Mouse (Mus musculus) kidney, postnatal 0 days (tissue): ENCODE measurements around the gene Lonrf2. TPM values are rescaled to one million over a fixed set of nuclear protein-coding genes. Genes with fewer than 3 reads are reported as not detected.
A peak's percentile ranks its signal among the peaks of the same experiment; 100 is the strongest.

Experiments used
- ATAC-seq: fragments of 200-750 bp; cut with Nextera tagmentation; replicated peaks from 2 replicates; pipeline ENCODE4 v1.8.0; 2017; ENCODE audit warnings: low read depth, moderate number of reproducible peaks, moderate TSS enrichment, moderate library complexity; ENCODE audit not compliant: low FRiP score
- DNase-seq: peaks from one replicate; pipeline ENCODE4 v3.0.0-alpha.2; 2016; ENCODE audit warnings: low spot score
- H3K27ac ChIP-seq: fragments of 300-500 bp; sonication (generic); 2 replicates; pipeline ENCODE4 v1.5.1; 2014; ENCODE audit warnings: mild to moderate bottlenecking
- H3K27me3 ChIP-seq: fragments of 300-500 bp; sonication (generic); 2 replicates; pipeline ENCODE4 v1.6.1; 2014; ENCODE audit warnings: low read length, mixed read lengths; ENCODE audit not compliant: insufficient read depth
- H3K36me3 ChIP-seq: fragments of 300-500 bp; sonication (generic); 2 replicates; pipeline ENCODE4 v1.6.1; 2014; ENCODE audit warnings: low read length, mixed read lengths; ENCODE audit not compliant: insufficient read depth
- H3K4me1 ChIP-seq: fragments of 300-500 bp; sonication (generic); replicated peaks from 2 replicates; pipeline ENCODE4 v1.6.1; 2014; ENCODE audit warnings: antibody characterized with exemption, low read length, mixed read lengths; ENCODE audit not compliant: insufficient read depth
- H3K4me2 ChIP-seq: fragments of 300-500 bp; sonication (generic); 2 replicates; pipeline ENCODE4 v1.6.1; 2014; ENCODE audit warnings: mild to moderate bottlenecking, low read length, moderate library complexity, mixed read lengths
- H3K4me3 ChIP-seq: fragments of 300-500 bp; sonication (generic); replicated peaks from 2 replicates; pipeline ENCODE4 v1.5.1; 2014; ENCODE audit warnings: low read depth, low read length
- H3K9ac ChIP-seq: fragments of 300-500 bp; sonication (generic); 2 replicates; pipeline ENCODE4 v1.6.1; 2014; ENCODE audit warnings: low read depth, low read length
- H3K9me3 ChIP-seq: fragments of 300-500 bp; sonication (generic); replicated peaks from 2 replicates; pipeline ENCODE4 v1.6.1; 2016; ENCODE audit warnings: low read length, inconsistent platforms, mixed read lengths
- CTCF ChIP-seq: IDR thresholded peaks from 2 replicates; pipeline ENCODE4 v1.5.1; 2016; ENCODE audit warnings: antibody characterized with exemption, low read depth, mild to moderate bottlenecking, moderate library complexity
- WGBS: fragments of 180-500 bp; shearing (Covaris S2); extraction: QIAGEN DNeasy Blood & Tissue Kit; methylation state at CpG from one replicate; pipeline ENCODE4 v1.1.7; 2014; 5-methylcytosine and 5-hydroxymethylcytosine counted together
- polyA plus RNA-seq: library from polyadenylated mRNA; unstranded; fragments of >200 nt; fragmentation: Nextera tagmentation; extraction: Ambion mirVana; gene quantifications from 2 replicates; pipeline ENCODE4 v1.2.1, GENCODE M21; 2015

Gene Lonrf2
- polyA plus RNA-seq = 0.77 and 0.82 TPM in 2 replicates

DNA sequence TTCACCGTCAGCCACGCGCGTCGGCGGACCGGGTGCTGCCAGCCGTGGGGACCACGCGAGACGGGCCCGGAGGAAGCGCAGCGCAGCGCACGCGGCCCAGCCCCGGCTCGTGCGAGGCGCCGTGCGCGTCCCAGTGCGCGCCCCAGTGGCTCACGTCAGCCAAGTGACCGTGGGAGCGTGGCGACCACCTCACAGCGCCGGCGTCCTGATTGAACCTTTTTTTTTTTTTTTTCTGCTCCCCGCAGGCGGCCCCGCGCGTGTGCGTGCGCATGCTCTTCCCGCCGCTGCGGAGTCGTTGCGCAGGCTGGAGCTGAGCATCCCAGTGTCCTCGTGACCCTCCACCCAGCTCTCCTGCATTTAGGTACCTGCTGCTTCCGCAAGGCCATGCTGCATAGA, at the start of gene Lonrf2:
TSS of gene Lonrf2 (minus strand) at position 235 of the 396 bp plus-strand sequence.
- H3K36me3 ChIP-seq = no peaks in the 10 kb centered on the region
- no peak for TF ChIP-seq CTCF
- peaks cover 5% of the 10 kb centered on the region; the same call in 1 of the 2 replicates for H3K4me1 ChIP-seq
- no peak within 1 kb of the TSS for H3K27ac ChIP-seq
- peak within 1 kb of the TSS; percentile 65 for H3K9ac ChIP-seq
- H3K9me3 ChIP-seq = no peaks in the 10 kb centered on the region
- ATAC-seq (peak; percentile 65; the same call in 1 of the 2 replicates), DNase-seq (peak; percentile 13)
- 2% methylated on average over 33 of the region's 47 CpGs for WGBS
- peak within 1 kb of the TSS; percentile 59 for H3K4me3 ChIP-seq
- peak within 1 kb of the TSS; percentile 98 for H3K4me2 ChIP-seq
- H3K27me3 ChIP-seq = 0 out of 2 replicates have a peak, but pooled peaks cover 8% of the 10 kb centered on the region

DNA sequence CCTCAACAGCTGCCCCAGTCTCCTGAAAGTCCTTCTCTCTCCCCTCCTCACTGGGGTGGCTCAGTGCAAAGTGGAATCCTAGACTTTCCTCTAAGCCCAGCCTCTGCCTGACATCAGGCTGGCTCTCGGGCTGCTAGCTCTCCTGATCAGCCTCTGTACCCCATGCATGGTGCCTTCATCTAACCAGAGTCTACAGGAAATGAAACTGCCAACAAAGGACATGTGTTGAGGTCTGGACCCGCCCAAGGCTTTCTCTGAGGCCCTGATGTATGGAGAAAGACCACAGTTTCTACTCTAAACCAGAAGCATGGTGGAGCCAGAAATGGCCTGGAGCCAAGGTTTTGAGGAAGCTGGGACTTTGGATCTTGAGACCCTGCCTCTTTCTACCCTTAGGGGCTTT, 49.4 kb upstream of the Lonrf2 start:
- WGBS = 66% methylated on average over 2 of the region's 2 CpGs
- Histone ChIP-seq H3K4me1 (no peaks in the 10 kb centered on the region), H3K9me3 (no peaks in the 10 kb centered on the region), H3K36me3 (no peaks in the 10 kb centered on the region), H3K4me2 (no peak overlapping the region), H3K4me3 (no peak overlapping the region), H3K27ac (no peak overlapping the region), H3K27me3 (no peaks in the 10 kb centered on the region), H3K9ac (no peak overlapping the region)
- TF ChIP-seq CTCF = no peak
- DNase-seq = no peak
- ATAC-seq = no peak

DNA sequence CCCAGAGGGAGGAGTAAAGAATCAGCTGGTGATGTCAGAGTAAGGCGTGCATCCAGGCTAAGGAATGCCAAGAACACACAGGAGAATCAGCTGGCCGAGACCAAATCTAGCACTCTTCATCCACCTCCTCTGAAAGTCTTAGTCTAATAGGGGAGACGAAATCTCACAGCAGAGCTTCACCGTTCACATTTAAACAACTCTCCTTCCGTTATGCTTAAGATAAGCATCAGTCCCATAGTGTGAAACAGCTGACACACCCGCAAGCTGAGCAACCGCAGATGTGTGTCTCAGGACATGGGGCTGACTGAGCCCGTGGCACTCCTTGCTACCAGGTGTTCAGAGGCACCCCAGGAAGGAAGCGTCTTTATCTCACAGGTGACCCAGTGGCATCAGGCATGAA, 47.3 kb upstream of the Lonrf2 start:
- H3K36me3 ChIP-seq = no peaks in the 10 kb centered on the region
- 83% methylated on average over 9 of the region's 9 CpGs for WGBS
- ATAC-seq (no peak), DNase-seq (no peak)
- TF ChIP-seq CTCF = no peak
- H3K4me3 ChIP-seq = no peak overlapping the region
- H3K9ac ChIP-seq = no peak overlapping the region
- no peak overlapping the region for H3K27ac ChIP-seq
- no peaks in the 10 kb centered on the region for H3K9me3 ChIP-seq
- no peaks in the 10 kb centered on the region for H3K4me1 ChIP-seq
- no peaks in the 10 kb centered on the region for H3K27me3 ChIP-seq
- no peak overlapping the region for H3K4me2 ChIP-seq

DNA sequence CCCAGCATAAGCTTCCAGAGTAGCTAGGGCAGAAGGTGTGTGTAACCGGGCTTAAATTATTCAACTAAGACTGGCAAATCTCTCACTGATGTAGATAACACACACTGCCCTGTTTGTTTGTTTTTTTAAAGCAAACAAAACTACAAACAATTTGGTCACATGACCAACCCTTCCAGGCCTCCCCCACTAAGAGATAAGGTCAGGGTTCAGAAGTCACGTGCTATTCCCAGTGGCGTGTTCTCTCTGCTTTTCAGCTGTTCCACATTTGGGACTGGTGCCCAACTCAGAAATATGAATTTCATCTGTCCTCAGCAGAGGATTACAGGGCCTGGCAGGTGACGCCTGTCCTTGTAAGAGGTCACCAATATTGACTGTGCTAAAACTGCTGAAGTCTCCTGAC, 46.2 kb upstream of the Lonrf2 start:
- no peak for TF ChIP-seq CTCF
- H3K4me1 ChIP-seq = no peaks in the 10 kb centered on the region
- no peak overlapping the region for H3K27ac ChIP-seq
- no peaks in the 10 kb centered on the region for H3K9me3 ChIP-seq
- DNase-seq = no peak
- WGBS = 81% methylated on average over 4 of the region's 4 CpGs
- no peaks in the 10 kb centered on the region for H3K36me3 ChIP-seq
- no peak for ATAC-seq
- no peak overlapping the region for H3K9ac ChIP-seq
- H3K27me3 ChIP-seq = no peaks in the 10 kb centered on the region
- H3K4me2 ChIP-seq = no peak overlapping the region
- no peak overlapping the region for H3K4me3 ChIP-seq

DNA sequence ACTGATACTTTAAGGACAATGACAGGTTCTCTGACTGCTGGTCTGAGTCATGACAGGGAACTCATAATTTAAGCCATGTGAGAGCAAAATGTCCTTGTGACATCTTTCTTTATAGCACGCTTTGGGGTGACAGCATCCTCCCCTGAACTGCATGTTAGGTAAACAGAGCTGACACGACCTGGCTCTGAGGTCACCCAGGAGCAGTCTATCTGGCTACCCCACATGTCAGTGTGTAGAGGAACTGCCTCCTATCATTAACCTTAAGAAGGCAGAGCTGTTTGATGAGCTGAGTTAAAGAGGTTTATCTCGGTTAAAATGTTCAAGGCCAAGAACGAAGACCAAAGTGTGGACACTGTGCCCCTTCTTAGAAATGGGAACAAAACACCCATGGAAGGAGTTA, 44.9 kb upstream of the Lonrf2 start:
- no peak for TF ChIP-seq CTCF
- DNase-seq = no peak

DNA sequence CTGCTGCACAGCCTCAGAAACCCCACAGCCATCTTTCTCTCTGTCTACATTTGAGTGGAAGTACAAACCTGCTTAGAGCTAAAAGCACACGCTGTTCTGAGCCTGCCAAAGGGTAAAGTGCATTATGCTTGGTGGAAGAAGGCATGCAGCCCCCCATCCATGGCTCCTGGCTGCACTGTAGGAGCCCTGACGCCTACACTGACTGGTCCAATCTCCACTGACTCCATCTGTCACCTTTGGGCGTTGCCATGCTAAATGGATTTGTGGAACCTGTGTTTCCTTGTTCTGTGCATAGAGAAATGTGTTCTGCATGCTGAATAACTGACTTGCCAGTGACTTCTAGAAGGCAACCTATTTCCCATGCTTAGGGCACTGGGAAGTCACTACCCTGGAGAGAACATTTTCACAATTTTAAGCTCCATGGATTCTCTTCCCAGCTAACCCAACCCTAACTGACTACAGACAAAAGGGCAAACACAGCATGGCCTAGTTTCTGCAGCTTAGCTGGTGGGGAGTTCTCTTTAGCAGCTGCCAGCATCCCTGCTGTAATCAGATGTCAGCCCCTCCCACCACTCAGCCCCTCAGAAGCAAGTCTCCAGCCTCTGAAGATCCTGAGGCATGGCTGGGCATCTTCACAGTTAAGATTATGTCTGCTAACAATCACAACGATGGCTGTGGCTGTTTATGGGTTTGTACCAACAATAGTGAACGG, 40.3 kb upstream of the Lonrf2 start:
- H3K27me3 ChIP-seq = no peaks in the 10 kb centered on the region
- WGBS = 68% methylated on average over 5 of the region's 5 CpGs
- H3K9me3 ChIP-seq = no peaks in the 10 kb centered on the region
- no peaks in the 10 kb centered on the region for H3K36me3 ChIP-seq
- TF ChIP-seq CTCF = no peak
- DNase-seq (no peak), ATAC-seq (no peak)
- no peak overlapping the region for H3K4me3 ChIP-seq
- H3K27ac ChIP-seq = no peak overlapping the region
- no peak overlapping the region for H3K9ac ChIP-seq
- no peak overlapping the region for H3K4me2 ChIP-seq
- H3K4me1 ChIP-seq = no peaks in the 10 kb centered on the region

More for the DNA sequence above, 44.9 kb upstream of the Lonrf2 start:
- H3K9ac ChIP-seq = no peak overlapping the region
- ATAC-seq = no peak
- 39% methylated on average over 4 of the region's 4 CpGs for WGBS
- no peaks in the 10 kb centered on the region for H3K27me3 ChIP-seq
- H3K36me3 ChIP-seq = no peaks in the 10 kb centered on the region
- no peak overlapping the region for H3K4me3 ChIP-seq
- no peaks in the 10 kb centered on the region for H3K9me3 ChIP-seq
- H3K27ac ChIP-seq = no peak overlapping the region
- H3K4me1 ChIP-seq = no peaks in the 10 kb centered on the region
- H3K4me2 ChIP-seq = no peak overlapping the region
